Mouse (Mus musculus): Measurements from ENCODE around the gene Tal1. TPM values are rescaled to one million over a fixed set of nuclear protein-coding genes. Genes with fewer than 3 reads are reported as not detected.
A peak's percentile ranks its signal among the peaks of the same experiment; 100 is the strongest.

The Tal1 gene
- total RNA-seq, 1 experiment = 0.40 TPM

DNA sequence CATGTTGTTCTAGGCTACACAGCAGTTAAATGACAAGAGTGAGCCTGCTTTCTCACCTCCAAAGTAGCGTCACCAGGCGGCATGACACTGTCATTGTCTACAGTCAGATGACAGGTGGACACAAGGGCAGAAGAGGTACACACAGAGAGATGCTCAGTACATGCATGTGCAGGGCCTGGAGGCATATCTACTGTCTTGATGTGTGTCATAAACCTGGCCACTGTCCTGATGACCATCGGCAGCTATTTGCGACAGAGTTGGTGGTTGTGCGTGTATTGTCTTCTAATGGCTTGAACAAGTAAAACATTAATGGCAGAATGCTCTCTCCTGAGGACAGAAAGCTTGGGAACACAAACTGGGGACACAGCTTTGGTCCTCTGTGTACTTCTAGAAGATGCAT lies 5.0 kb upstream of the Tal1 start:
- peaks cover 2 to 4% of the 10 kb centered on the region in 2 experiments; a peak in 1 of 4 replicates for H3K4me1 ChIP-seq (ENCODE audit: control insufficient read depth in 2 of 2, insufficient read depth in 2 of 2, low read length in 2 of 2, poor library complexity in 1 of 2)
- DNase-seq (ENCODE audit: low read depth, low spot score) = no peak
- no peak overlapping the region for H3K4me3 ChIP-seq (ENCODE audit: insufficient read depth in 1 of 2, low read depth in 1 of 2, low read length in 2 of 2, poor library complexity in 1 of 2, severe bottlenecking in 1 of 2)
- no peaks in the 10 kb centered on the region for H3K9me3 ChIP-seq (ENCODE audit: control insufficient read depth, insufficient read depth, low read depth, low read length)
- no peak overlapping the region for H3K27ac ChIP-seq (ENCODE audit: insufficient read depth, low read depth, low read length, poor library complexity, severe bottlenecking)
- TF ChIP-seq HCFC1 (IDR thresholded peaks at IDR 0.05; ENCODE audit: borderline replicate concordance, insufficient read depth, low read length) = no peak
- TF ChIP-seq ZC3H11A (IDR thresholded peaks at IDR 0.05; ENCODE audit: borderline replicate concordance, low read depth, low read length) = no peak
- TF ChIP-seq MAFK (IDR thresholded peaks at IDR 0.05; ENCODE audit: insufficient read depth, low read depth, low read length) = no peak
- TF ChIP-seq ZNF384 (IDR thresholded peaks at IDR 0.05; ENCODE audit: low read depth, low read length) = no peak
- no peak for TF ChIP-seq CHD2 (IDR thresholded peaks at IDR 0.05; ENCODE audit: low read depth, low read length)
- no peaks in the 10 kb centered on the region for H3K36me3 ChIP-seq (ENCODE audit: control insufficient read depth, insufficient read depth, low read length, poor library complexity, severe bottlenecking)
- in situ Hi-C loops (cut with MboI; ENCODE audit: low sequenced_read_pairs in 2 of 2, unreplicated experiment in 2 of 2) = loop anchor here (25.0 kb wide), 1 partner anchor 886 kb away; the partner anchor contains the start of gene Dmbx1 (in 2 of the 2)
- H3K9ac ChIP-seq (ENCODE audit: insufficient read depth, low read depth, low read length, poor library complexity, severe bottlenecking) = no peak overlapping the region

DNA sequence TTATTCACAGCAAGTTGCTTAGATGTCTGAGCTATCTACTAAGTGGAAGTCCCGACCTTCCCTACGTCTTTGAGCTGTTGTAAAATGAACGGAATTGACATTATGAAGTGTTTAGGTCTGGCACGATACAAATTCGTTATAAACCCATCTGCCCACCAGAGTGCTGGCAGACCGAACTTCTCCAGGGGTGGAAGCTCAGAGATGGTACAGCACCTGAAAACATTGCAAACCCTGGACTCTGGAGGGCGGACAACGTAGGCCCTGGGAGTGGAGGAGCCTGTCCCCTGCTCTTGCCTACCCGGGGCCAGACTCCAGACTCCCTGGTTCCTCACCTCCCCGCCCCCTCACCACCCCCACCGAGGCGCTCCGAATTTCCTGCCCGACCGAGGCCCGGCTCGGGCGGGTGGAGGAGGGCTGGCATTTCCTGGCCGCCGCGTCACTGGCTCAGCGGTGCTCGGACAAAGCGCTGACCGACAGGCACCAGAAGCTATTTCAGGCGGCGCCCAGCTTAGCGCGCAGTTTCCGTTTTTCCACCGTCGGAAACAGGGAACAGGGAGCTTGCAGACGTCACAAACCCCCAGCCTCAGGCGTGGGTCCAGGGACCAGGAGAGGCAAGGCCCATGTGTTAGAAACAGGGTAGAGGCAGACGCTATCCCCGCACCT lies 3.8 kb upstream of the Tal1 start:
- no peak overlapping the region for H3K9ac ChIP-seq (ENCODE audit: insufficient read depth, low read depth, low read length, poor library complexity, severe bottlenecking)
- peaks cover 1 to 7% of the 10 kb centered on the region in 2 experiments; a peak in 1 of 4 replicates for H3K4me1 ChIP-seq (ENCODE audit: control insufficient read depth in 2 of 2, insufficient read depth in 2 of 2, low read length in 2 of 2, poor library complexity in 1 of 2)
- peak overlapping the region; percentile 9 to 31; a peak in 3 of 4 replicates for H3K4me3 ChIP-seq (ENCODE audit: insufficient read depth in 1 of 2, low read depth in 1 of 2, low read length in 2 of 2, poor library complexity in 1 of 2, severe bottlenecking in 1 of 2)
- DNase-seq (ENCODE audit: low read depth, low spot score) = no peak
- H3K9me3 ChIP-seq (ENCODE audit: control insufficient read depth, insufficient read depth, low read depth, low read length) = no peaks in the 10 kb centered on the region
- in situ Hi-C loops (cut with MboI; ENCODE audit: low sequenced_read_pairs in 2 of 2, unreplicated experiment in 2 of 2) = loop anchor here (25.0 kb wide), 1 partner anchor 885 kb away; the partner anchor contains the start of gene Dmbx1 (in 2 of the 2)
- TF ChIP-seq ZNF384 (IDR thresholded peaks at IDR 0.05; ENCODE audit: low read depth, low read length) (no peak), ZC3H11A (IDR thresholded peaks at IDR 0.05; ENCODE audit: borderline replicate concordance, low read depth, low read length) (no peak), CHD2 (IDR thresholded peaks at IDR 0.05; ENCODE audit: low read depth, low read length) (no peak), HCFC1 (IDR thresholded peaks at IDR 0.05; ENCODE audit: borderline replicate concordance, insufficient read depth, low read length) (no peak), MAFK (IDR thresholded peaks at IDR 0.05; ENCODE audit: insufficient read depth, low read depth, low read length) (no peak)
- no peaks in the 10 kb centered on the region for H3K36me3 ChIP-seq (ENCODE audit: control insufficient read depth, insufficient read depth, low read length, poor library complexity, severe bottlenecking)
- no peak overlapping the region for H3K27ac ChIP-seq (ENCODE audit: insufficient read depth, low read depth, low read length, poor library complexity, severe bottlenecking)

DNA sequence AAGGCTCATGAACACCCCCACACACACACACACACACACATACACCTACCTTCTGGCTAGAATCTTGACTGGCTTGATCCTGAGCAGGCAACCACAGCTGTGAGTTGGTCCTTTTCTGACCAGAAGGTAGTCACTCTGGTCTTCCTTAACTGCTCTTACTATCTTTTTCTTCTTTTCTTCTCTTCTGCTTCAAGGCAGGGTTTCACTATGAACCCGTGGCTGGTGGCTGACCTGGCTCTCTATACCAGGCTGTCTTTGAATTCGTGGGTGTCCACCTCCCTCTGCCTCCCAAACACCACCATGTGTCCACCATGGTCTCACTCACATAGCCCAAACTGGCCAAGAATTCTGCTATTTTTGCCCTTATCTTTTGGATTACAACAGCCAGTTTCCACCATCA lies 1.2 kb upstream of the Tal1 start:
- no peak overlapping the region for H3K9ac ChIP-seq (ENCODE audit: insufficient read depth, low read depth, low read length, poor library complexity, severe bottlenecking)
- TF ChIP-seq ZNF384 (IDR thresholded peaks at IDR 0.05; ENCODE audit: low read depth, low read length) (no peak), HCFC1 (IDR thresholded peaks at IDR 0.05; ENCODE audit: borderline replicate concordance, insufficient read depth, low read length) (no peak), ZC3H11A (IDR thresholded peaks at IDR 0.05; ENCODE audit: borderline replicate concordance, low read depth, low read length) (no peak), CHD2 (IDR thresholded peaks at IDR 0.05; ENCODE audit: low read depth, low read length) (no peak), MAFK (IDR thresholded peaks at IDR 0.05; ENCODE audit: insufficient read depth, low read depth, low read length) (no peak)
- in situ Hi-C loops (cut with MboI; ENCODE audit: low sequenced_read_pairs in 2 of 2, unreplicated experiment in 2 of 2) = loop anchor here (5.0 to 25.0 kb wide), 3 partner anchors 143 to 882 kb away; partner anchors contain the start of genes Dmbx1 (in 2 of the 2) and Foxd2 (in 1 of the 2)

DNA sequence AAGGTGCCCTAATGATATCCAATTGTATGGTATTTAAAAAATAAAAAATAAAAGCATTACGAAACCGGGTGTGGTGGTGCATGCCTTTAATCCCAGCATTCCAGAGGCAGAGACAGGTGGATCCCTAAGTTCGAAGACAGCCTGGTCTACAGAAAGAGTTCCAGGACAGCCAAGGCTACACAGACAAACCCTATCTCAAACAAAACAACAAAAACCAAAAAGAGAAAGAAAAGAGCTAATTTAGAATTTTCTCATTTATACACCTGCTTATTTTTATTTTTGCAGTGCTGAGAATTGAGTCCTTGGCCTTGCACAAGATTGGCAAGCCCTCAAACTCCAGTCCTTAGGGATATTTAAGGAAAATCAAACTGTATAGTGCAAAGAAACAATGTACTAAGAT lies 535 bp upstream of the Tal1 start:
- in situ Hi-C loops (cut with MboI; ENCODE audit: low sequenced_read_pairs in 2 of 2, unreplicated experiment in 2 of 2) = loop anchor here (5.0 to 25.0 kb wide), 3 partner anchors 143 to 882 kb away; partner anchors contain the start of genes Dmbx1 (in 2 of the 2) and Foxd2 (in 1 of the 2)
- no peak for DNase-seq (ENCODE audit: low read depth, low spot score)
- Histone ChIP-seq H3K4me1 (ENCODE audit: control insufficient read depth in 2 of 2, insufficient read depth in 2 of 2, low read length in 2 of 2, poor library complexity in 1 of 2) (peaks cover 0 to 12% of the 10 kb centered on the region in 2 experiments; a peak in 2 of 4 replicates), H3K36me3 (ENCODE audit: control insufficient read depth, insufficient read depth, low read length, poor library complexity, severe bottlenecking) (no peaks in the 10 kb centered on the region), H3K27ac (ENCODE audit: insufficient read depth, low read depth, low read length, poor library complexity, severe bottlenecking) (no peak overlapping the region), H3K4me3 (ENCODE audit: insufficient read depth in 1 of 2, low read depth in 1 of 2, low read length in 2 of 2, poor library complexity in 1 of 2, severe bottlenecking in 1 of 2) (no peak overlapping the region), H3K9me3 (ENCODE audit: control insufficient read depth, insufficient read depth, low read depth, low read length) (no peaks in the 10 kb centered on the region), H3K9ac (ENCODE audit: insufficient read depth, low read depth, low read length, poor library complexity, severe bottlenecking) (no peak overlapping the region)
- no peak for TF ChIP-seq CHD2 (IDR thresholded peaks at IDR 0.05; ENCODE audit: low read depth, low read length)
- no peak for TF ChIP-seq ZC3H11A (IDR thresholded peaks at IDR 0.05; ENCODE audit: borderline replicate concordance, low read depth, low read length)
- no peak for TF ChIP-seq HCFC1 (IDR thresholded peaks at IDR 0.05; ENCODE audit: borderline replicate concordance, insufficient read depth, low read length)
- no peak for TF ChIP-seq ZNF384 (IDR thresholded peaks at IDR 0.05; ENCODE audit: low read depth, low read length)
- TF ChIP-seq MAFK (IDR thresholded peaks at IDR 0.05; ENCODE audit: insufficient read depth, low read depth, low read length) = no peak

More for the DNA sequence above, 1.2 kb upstream of the Tal1 start:
- H3K9me3 ChIP-seq (ENCODE audit: control insufficient read depth, insufficient read depth, low read depth, low read length) = no peaks in the 10 kb centered on the region
- no peak for DNase-seq (ENCODE audit: low read depth, low spot score)
- no peak overlapping the region for H3K27ac ChIP-seq (ENCODE audit: insufficient read depth, low read depth, low read length, poor library complexity, severe bottlenecking)
- H3K4me3 ChIP-seq (ENCODE audit: insufficient read depth in 1 of 2, low read depth in 1 of 2, low read length in 2 of 2, poor library complexity in 1 of 2, severe bottlenecking in 1 of 2) = no peak overlapping the region
- no peaks in the 10 kb centered on the region for H3K36me3 ChIP-seq (ENCODE audit: control insufficient read depth, insufficient read depth, low read length, poor library complexity, severe bottlenecking)
- peaks cover 0 to 12% of the 10 kb centered on the region in 2 experiments; a peak in 2 of 4 replicates for H3K4me1 ChIP-seq (ENCODE audit: control insufficient read depth in 2 of 2, insufficient read depth in 2 of 2, low read length in 2 of 2, poor library complexity in 1 of 2)

Data from ES-E14 (cell line).